ENCODE assay signal across 15 mouse cellular contexts in genomic region chr9:71990376-71990775, GRCm38 (mm10).
"Had no signal": no experiment of that assay in that cellular context is flagged by ENCODE, and none has a peak within 500 bp of the region (broad histone marks: within the 10 kb centered on the region; RNA-seq: fewer than 3 reads in every experiment).

No protein-coding gene starts in this region.

- DNase-seq: kidney, adult 11 months; layer of hippocampus, postnatal 36 days; liver, embryonic 13.5 days; lung, adult 2 months; lung, postnatal 14 days; lung, postnatal 4 days; midbrain, embryonic 14.5 days; retina, postnatal 1 day; right cerebral cortex, postnatal 25 days; thymus, postnatal 25 days had no signal

- H3K9me3 ChIP-seq: intestine, embryonic 15.5 days; liver, embryonic 13.5 days had no signal

- ATAC-seq: intestine, embryonic 15.5 days had no signal

- H3K27ac ChIP-seq: intestine, embryonic 15.5 days; kidney, postnatal 0 days; left cerebral cortex, adult 2 months; liver, embryonic 13.5 days; stomach, postnatal 0 days had no signal

- H3K4me3 ChIP-seq: intestine, embryonic 15.5 days; left cerebral cortex, adult 2 months; liver, embryonic 13.5 days had no signal

- H3K36me3 ChIP-seq: intestine, embryonic 15.5 days; liver, embryonic 13.5 days had no signal

- H3K27me3 ChIP-seq: intestine, embryonic 15.5 days; liver, embryonic 13.5 days had no signal

- H3K4me1 ChIP-seq: intestine, embryonic 15.5 days had no signal

- H3K9ac ChIP-seq: intestine, embryonic 15.5 days; liver, embryonic 13.5 days had no signal

- H3K4me2 ChIP-seq: intestine, embryonic 15.5 days; liver, embryonic 13.5 days; midbrain, embryonic 11.5 days had no signal
